Mouse (Mus musculus) layer of hippocampus, adult 8-10 months (tissue): Measurements from ENCODE around the gene Mafk. TPM values are rescaled to one million over a fixed set of nuclear protein-coding genes. Genes with fewer than 3 reads are reported as not detected.

Experiments used
- DNase-seq, 2 experiments: peaks; one replicate each; pipeline ENCODE4 v3.0.0; 2022; ENCODE audit warnings: low spot score in 2 of 2
- microRNA-seq, 2 experiments: library from miRNA; unstranded; fragments of <30 nt; microRNA quantifications; one replicate each; pipeline ENCODE4 v1.2.0; 2022
- total RNA-seq, 4 experiments: library from RNA; stranded (reverse); gene quantifications; 2 replicates each; pipeline ENCODE4 v1.2.4; 2022

Gene Mafk
- total RNA-seq, 4 experiments from 2014 or later = 9.2 to 16.4 (median 10.5) TPM

- DNase-seq = no peak
These were observed 26.0 kb downstream of the Mafk start for GRCm38 (mm10) chr5:139817292-139817691.

GRCm38 (mm10) chr5:139818056-139818455 is 26.7 kb downstream of the Mafk start:
- DNase-seq = no peak

- no peak for DNase-seq
These were observed 27.5 kb downstream of the Mafk start for GRCm38 (mm10) chr5:139818801-139819200.

- no peak for DNase-seq
These were observed 28.3 kb downstream of the Mafk start, which contains the start of gene Tmem184a for GRCm38 (mm10) chr5:139819538-139820181. Tmem184a (minus strand) TSS chr5:139819917.

GRCm38 (mm10) chr5:139821466-139822459 is 30.4 kb downstream of the Mafk start:
- DNase-seq = no peak

GRCm38 (mm10) chr5:139824531-139824930 is 33.2 kb downstream of the Mafk start:
- no peak for DNase-seq

- no peak for DNase-seq
These were observed 34.6 kb downstream of the Mafk start for GRCm38 (mm10) chr5:139825947-139826346.

- peak; percentile 74 to 90 for DNase-seq
These were observed 35.2 kb downstream of the Mafk start, which contains the start of the genes Gm26938 and Psmg3 for GRCm38 (mm10) chr5:139826357-139827055. Gm26938 (minus strand) TSS chr5:139826407. Psmg3 (minus strand) TSS chr5:139826885.

- DNase-seq = no peak
These were observed 36.3 kb downstream of the Mafk start for GRCm38 (mm10) chr5:139827593-139827992.

GRCm38 (mm10) chr5:139829384-139829783 is 38.1 kb downstream of the Mafk start:
- DNase-seq = no peak

- no peak for DNase-seq
These were observed 39.4 kb downstream of the Mafk start for GRCm38 (mm10) chr5:139830734-139831133.

- no peak for DNase-seq
These were observed 40.8 kb downstream of the Mafk start for GRCm38 (mm10) chr5:139832125-139832524.

- no peak for DNase-seq
These were observed 44.4 kb downstream of the Mafk start for GRCm38 (mm10) chr5:139835706-139836105.

GRCm38 (mm10) chr5:139838476-139838892 is 47.2 kb downstream of the Mafk start:
- no peak for DNase-seq

GRCm38 (mm10) chr5:139839142-139839541 is 47.8 kb downstream of the Mafk start:
- DNase-seq = no peak

- DNase-seq = no peak
These were observed 58.5 kb downstream of the Mafk start for GRCm38 (mm10) chr5:139849626-139850320.

Small RNAs within 50 kb of the gene (microRNA-seq; reads per million reads assigned to microRNA genes)
- gene Mir7037 = 1.6 to 5.6 reads per million in 2 experiments

Other genes with a start within 250 kb of the Mafk start
- gene Uncx, start 248.0 kb upstream of the Mafk start, total RNA-seq = not detected
- gene Micall2, start 55.2 kb upstream of the Mafk start, total RNA-seq = 1 to 10 TPM; 2.0 to 4.5 (median 2.8) TPM
- gene Ints1, start 15.8 kb upstream of the Mafk start, total RNA-seq = 100 to 1,000 TPM in 1 of 4 experiments, 10 to 100 TPM in 3; 80.3 to 100 (median 97.2) TPM
- 1 to 10 TPM in 1 of 4 experiments, under 1 TPM in 3; 0.37 to 1.1 (median 0.68) TPM for gene Tmem184a, start 28.4 kb downstream of the Mafk start, total RNA-seq
- not detected for gene Gm26938, start 34.9 kb downstream of the Mafk start, total RNA-seq
- gene Psmg3, start 35.4 kb downstream of the Mafk start, total RNA-seq = 10 to 100 TPM; 17.6 to 19.2 (median 18.5) TPM
- gene Elfn1, start 116.4 kb downstream of the Mafk start, total RNA-seq = 10 to 100 TPM; 27.6 to 34.4 (median 30.4) TPM